Mouse (Mus musculus) spleen, postnatal 4 days (tissue): ENCODE measurements around the gene Gm21900.
A peak's percentile ranks its signal among the peaks of the same experiment; 100 is the strongest.
"Not testable (repeated sequence)": the region's sequence is repeated elsewhere in the genome, so short reads cannot be mapped to it uniquely, and the experiment has no call there.

Experiments
- DNase-seq, 2 experiments: peaks; one replicate each; pipeline ENCODE4 v3.0.0; 2022; ENCODE audit warnings: low spot score in 2 of 2

Gm21900 gene

DNA sequence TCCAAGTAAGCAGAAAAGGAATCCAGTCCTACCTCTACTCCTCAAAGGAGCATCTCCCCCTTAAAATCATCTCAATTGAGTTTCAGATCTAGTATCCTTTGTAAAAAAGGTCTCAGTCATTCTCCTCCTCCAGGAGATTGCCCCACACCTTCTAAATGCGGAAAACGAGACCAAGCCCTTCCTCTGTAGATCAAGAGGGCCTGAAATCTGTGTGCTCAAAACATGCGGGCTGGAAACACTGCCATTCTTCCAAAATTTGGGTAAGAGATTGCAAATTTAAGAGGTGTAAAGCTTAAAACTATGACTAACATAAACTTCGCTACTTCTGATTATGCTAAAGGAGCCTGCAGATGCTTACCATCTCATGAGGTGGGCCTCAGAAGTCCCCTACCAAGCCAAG lies at the start of gene Gm21900:
TSS of gene Gm21900 (plus strand) at position 301 of the 400 bp plus-strand sequence.
- not testable (repeated sequence) for DNase-seq

DNA sequence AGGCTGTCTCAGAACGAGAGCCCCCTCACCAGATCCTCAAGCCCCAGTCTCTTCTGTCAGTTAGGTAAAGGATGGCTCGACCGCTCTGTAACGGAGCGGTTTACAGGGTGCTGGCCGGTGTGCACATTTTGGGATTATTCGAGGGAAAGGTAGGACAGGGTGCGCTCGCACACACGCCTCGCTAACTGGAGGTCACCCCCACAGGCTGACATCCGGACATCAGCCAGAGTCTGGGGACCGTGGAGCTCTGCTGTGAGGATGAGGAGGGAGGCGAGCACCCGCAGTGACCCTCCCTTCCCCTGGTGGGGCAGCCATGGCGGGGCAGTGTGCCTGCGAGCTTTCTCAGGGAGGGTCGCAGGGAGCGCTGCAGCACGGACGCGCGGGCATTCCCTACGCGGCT lies 27.4 kb downstream of the Gm21900 start:
- DNase-seq: peak; percentile 13 to 53
